Comparison of ENCODE assay signal across 9 mouse cellular contexts in genomic region chr11:116423782-116424620, GRCm38 (mm10). TPM values are rescaled to one million over a fixed set of nuclear protein-coding genes. Genes with fewer than 3 reads are reported as not detected.
A peak's percentile ranks its signal among the peaks of the same experiment; 100 is the strongest.
DNase-seq lines count a peak whose midpoint lies in the region; ATAC-seq lines count a peak whose summit lies in the region.
"Had no signal": no experiment of that assay in that cellular context is flagged by ENCODE, and none has a peak within 500 bp of the region (broad histone marks: within the 10 kb centered on the region; RNA-seq: fewer than 3 reads in every experiment).

No protein-coding gene starts in this region.

- H3K27me3 ChIP-seq in heart, embryonic 13.5 days (replicated peaks), result no peaks in the 10 kb centered on the region
- no peaks in the 10 kb centered on the region for H3K27me3 ChIP-seq in stomach, embryonic 16.5 days (ENCODE audit: control insufficient read depth, insufficient read depth, low read length)
- H3K27me3 ChIP-seq: neural tube, embryonic 12.5 days had no signal

- H3K9ac ChIP-seq in heart, embryonic 13.5 days, result 0 out of 2 replicates have a peak overlapping the region, but pooled peaks have one; percentile 28
- H3K9ac ChIP-seq in stomach, embryonic 16.5 days (ENCODE audit: low read length), result no peak overlapping the region
- H3K9ac ChIP-seq: neural tube, embryonic 12.5 days had no signal

- H3K4me1 ChIP-seq in heart, embryonic 13.5 days, result peaks cover 19% of the 10 kb centered on the region
- peaks cover 6% of the 10 kb centered on the region for H3K4me1 ChIP-seq in stomach, embryonic 16.5 days (ENCODE audit: control insufficient read depth, insufficient read depth, low read length)
- H3K4me1 ChIP-seq: neural tube, embryonic 12.5 days had no signal

- H3K4me3 ChIP-seq in heart, embryonic 13.5 days, result no peak overlapping the region
- H3K4me3 ChIP-seq in stomach, embryonic 16.5 days (replicated peaks; ENCODE audit: low read length), result no peak overlapping the region
- H3K4me3 ChIP-seq: neural tube, embryonic 12.5 days had no signal

- no peaks in the 10 kb centered on the region for H3K9me3 ChIP-seq in heart, embryonic 13.5 days
- no peaks in the 10 kb centered on the region for H3K9me3 ChIP-seq in stomach, embryonic 16.5 days (replicated peaks; ENCODE audit: control insufficient read depth, low read length)
- H3K9me3 ChIP-seq: neural tube, embryonic 12.5 days had no signal

- ATAC-seq in heart, embryonic 13.5 days (ENCODE audit: extremely low read depth, insufficient number of reproducible peaks, low FRiP score, low TSS enrichment), result no peak
- no peak for ATAC-seq in stomach, embryonic 16.5 days (ENCODE audit: insufficient read depth, low FRiP score)

- H3K27ac ChIP-seq in heart, embryonic 13.5 days (replicated peaks), result peak overlapping the region; percentile 48
- peak overlapping the region; percentile 46; the same call in 1 of the 2 replicates for H3K27ac ChIP-seq in stomach, embryonic 16.5 days (ENCODE audit: low read length)
- H3K27ac ChIP-seq: neural tube, embryonic 12.5 days had no signal

- no peaks in the 10 kb centered on the region for H3K36me3 ChIP-seq in heart, embryonic 13.5 days
- H3K36me3 ChIP-seq in stomach, embryonic 16.5 days (ENCODE audit: control insufficient read depth, insufficient read depth, low read length), result no peaks in the 10 kb centered on the region
- H3K36me3 ChIP-seq: neural tube, embryonic 12.5 days had no signal

- peak; percentile 7 for DNase-seq in right cerebral cortex, postnatal 14 days
- no peak for DNase-seq in right cerebral cortex, postnatal 10 days (ENCODE audit: low spot score in 2 of 2)
- peak; percentile 78 for DNase-seq in lung, postnatal 25 days (ENCODE audit: low spot score)
- no peak for DNase-seq in layer of hippocampus, adult 11-12 months (ENCODE audit: low spot score)
- DNase-seq in adipocyte (ENCODE audit: low spot score), result no peak
- no peak for DNase-seq in right cerebral cortex, adult 2 months (ENCODE audit: low spot score in 2 of 2)

- 69% methylated on average over 10 of the region's 10 CpGs for WGBS in heart, embryonic 13.5 days
- WGBS in stomach, embryonic 16.5 days, result 70% methylated on average over 10 of the region's 10 CpGs

- no peak overlapping the region for H3K4me2 ChIP-seq in heart, embryonic 13.5 days
- no peak overlapping the region for H3K4me2 ChIP-seq in stomach, embryonic 16.5 days (ENCODE audit: low read depth, low read length)
- H3K4me2 ChIP-seq: neural tube, embryonic 12.5 days had no signal

RNA-seq across cellular contexts. Expression of gene Ubald2, which starts 9.9 kb away (rescaled TPM):
- polyA plus RNA-seq in heart, embryonic 13.5 days (2015; fragmentation: Nextera tagmentation; extraction: Ambion mirVana), result 31.0 and 32.3 TPM in 2 replicates
- 30.2 and 34.8 TPM in 2 replicates for polyA plus RNA-seq in stomach, embryonic 16.5 days (2015; fragmentation: Nextera tagmentation; extraction: Ambion mirVana)

RNA-seq across cellular contexts. Expression of gene Rnf157, which starts 11.2 kb away (rescaled TPM):
- 4.0 and 6.1 TPM in 2 replicates for polyA plus RNA-seq in heart, embryonic 13.5 days (2015; fragmentation: Nextera tagmentation; extraction: Ambion mirVana)
- polyA plus RNA-seq in stomach, embryonic 16.5 days (2015; fragmentation: Nextera tagmentation; extraction: Ambion mirVana), result 5.2 TPM in 2 replicates

RNA-seq across cellular contexts. Expression of gene Qrich2, which starts 42.0 kb away (rescaled TPM):
- polyA plus RNA-seq in heart, embryonic 13.5 days (2015; fragmentation: Nextera tagmentation; extraction: Ambion mirVana), result not detected in 2 replicates
- polyA plus RNA-seq in stomach, embryonic 16.5 days (2015; fragmentation: Nextera tagmentation; extraction: Ambion mirVana), result 0.20 and 0.53 TPM in 2 replicates
- polyA plus RNA-seq: neural tube, embryonic 12.5 days had no signal

Comparison
In these comparisons a context has a peak if more than half of its experiments do, and no peak if none do; other contexts are left out.
1. DNase-seq: peak in right cerebral cortex, postnatal 14 days (single experiment) and lung, postnatal 25 days (single experiment); none in right cerebral cortex, postnatal 10 days (0 of 2), layer of hippocampus, adult 11-12 months (single experiment), adipocyte (single experiment) and right cerebral cortex, adult 2 months (0 of 2).